Mouse (Mus musculus): ENCODE data around the gene Nudt9.

Gene Nudt9

DNA sequence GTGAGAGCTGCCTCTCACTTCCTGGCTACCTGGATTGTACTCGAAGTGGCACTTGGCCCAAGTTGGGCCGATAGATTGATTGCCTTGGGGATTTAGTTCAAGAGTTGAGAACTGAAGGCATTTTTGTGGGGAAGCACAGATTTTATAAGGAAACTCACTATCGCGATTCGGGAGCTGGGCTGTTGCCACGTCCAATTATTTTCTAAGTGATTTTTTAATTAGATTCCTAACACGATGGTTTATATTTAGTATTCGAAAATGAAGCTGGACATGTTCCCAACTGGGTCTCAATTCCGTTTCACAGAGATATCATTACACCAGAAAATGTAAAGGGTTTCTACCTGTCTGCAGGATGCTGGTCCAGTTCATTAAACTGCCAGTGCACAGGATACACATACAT, 39.3 kb downstream of the Nudt9 start:
- DNase-seq = no peak

DNA sequence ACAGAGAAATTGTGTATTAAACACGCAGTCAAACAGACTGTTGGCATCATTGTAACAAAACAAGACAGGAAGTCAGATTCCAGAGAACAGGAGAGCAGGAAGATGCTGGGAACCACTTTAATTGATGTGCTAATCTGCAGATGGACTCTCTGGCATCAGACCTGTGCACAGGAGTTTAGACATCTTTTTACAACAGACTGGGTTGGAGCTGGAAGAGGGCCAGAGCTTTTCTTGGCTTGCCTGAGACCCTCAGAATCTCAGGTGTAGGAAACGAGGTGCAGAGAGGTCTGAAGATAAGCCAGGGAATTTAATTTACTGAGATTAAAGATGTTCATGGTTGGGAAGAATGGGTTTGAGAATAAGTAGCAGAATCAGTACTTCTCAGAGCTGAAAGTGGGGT, 43.6 kb downstream of the Nudt9 start:
- no peak for DNase-seq

DNA sequence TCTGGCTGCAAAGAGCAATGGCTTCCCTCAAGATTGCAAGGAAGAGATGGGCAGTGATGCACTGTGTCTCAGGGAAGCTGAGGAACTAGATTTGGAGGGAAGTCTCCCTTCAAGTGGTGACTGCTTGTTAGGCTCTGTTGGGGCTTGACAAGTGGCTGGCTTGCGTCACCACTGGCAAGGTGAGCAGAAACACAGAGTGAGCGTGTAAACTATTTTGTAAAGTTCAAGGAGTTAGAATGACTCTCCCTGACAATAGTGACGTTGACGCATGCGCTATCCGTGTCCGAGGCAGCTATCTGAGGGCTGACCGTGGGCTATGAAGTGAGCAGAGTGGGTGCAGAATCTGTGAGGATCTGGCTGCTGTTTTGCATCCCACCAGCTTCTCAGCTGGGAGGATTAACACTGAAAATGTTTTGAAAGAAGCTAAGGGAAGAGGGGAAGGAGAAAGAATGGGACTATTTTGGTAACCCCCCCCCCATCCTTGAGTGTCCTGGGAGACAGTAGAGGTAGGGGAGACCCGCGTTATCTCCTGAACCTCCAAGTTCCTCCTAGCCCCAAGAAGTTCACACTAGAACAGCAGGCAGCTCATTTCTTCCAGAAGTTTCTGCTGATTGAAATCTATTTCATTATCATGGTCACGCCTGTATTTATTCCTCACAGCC, 49.4 kb downstream of the Nudt9 start:
- DNase-seq = no peak

DNA sequence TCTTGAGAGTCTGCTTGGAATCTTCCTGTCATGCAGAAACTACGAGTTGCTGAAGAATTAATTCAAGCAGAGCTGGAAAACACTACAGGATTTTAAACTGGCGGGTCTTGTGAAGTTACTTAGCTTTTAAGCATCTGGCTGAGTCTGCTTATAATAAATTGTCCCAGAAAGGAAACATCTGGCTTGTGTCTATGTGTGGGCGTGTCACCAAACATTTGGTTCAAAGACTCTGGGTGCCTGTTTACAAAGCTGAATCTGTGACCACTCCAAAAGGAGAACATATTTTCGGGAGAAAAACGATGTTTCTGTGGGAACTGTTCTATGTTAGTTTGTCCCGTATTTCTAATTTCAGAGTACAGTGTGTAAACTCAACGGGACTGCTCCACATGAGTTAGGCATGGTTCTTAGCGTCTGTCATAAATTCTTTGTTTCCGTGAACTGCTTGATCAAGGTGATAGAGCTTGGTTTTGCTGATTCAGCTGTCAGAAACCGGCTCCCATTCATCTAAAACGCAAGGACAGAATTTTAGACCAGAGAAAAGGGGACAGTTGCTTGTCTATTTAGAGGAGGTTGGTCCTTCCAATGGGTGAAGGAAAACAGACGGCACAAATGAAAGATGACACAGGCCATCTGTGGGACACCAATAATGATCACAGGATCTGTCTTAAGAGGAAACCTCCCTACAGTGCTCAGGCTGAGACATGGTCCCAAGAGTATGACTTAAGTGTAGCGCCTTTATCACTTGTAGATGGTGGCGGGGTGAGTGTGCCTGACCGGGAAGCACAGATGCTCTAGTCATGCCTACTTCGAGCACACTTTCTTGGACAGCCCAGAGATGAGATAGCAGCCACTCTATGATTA, 50.2 kb downstream of the Nudt9 start:
- DNase-seq = no peak

DNA sequence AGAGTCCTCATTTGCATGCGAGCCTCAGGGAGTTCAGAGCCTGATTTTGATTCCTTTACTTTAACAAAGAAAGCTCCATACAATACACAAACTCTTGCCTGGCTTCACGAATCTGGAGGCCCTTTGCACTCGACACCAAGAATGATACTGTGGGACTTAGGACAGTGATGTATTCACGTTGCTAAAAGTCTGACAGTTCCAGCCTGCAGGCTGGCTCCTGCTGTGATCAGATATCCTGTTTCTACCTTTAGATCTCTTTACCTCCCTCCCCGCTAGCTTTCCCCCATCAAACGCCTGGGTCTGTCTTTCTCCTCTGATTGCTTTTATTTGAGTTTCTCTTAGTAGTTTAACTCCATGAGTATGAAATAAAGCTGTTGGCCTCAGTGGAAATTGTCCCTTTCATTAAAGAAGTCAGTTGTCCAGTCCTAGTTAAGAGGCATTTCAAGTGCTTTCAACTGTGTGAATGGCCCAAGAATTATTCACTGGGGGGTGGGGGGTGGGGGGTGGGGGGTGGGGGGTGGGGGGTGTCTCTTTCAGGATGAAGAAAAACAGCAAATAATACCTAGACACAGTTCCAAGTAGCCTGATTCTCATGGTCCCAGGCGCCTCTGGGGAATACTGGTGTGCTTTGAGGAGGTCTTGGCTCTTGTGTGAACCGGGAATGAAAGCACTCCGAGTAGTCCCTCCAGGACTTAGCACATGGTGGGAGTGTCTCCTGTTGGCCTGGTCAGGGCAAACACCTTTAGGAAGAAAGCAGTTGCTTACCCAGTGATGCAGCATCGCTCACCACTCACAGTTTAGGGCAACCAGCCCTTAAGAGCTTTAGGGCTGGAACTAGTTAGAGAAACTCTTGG, 55.8 kb downstream of the Nudt9 start:
- no peak for DNase-seq

DNA sequence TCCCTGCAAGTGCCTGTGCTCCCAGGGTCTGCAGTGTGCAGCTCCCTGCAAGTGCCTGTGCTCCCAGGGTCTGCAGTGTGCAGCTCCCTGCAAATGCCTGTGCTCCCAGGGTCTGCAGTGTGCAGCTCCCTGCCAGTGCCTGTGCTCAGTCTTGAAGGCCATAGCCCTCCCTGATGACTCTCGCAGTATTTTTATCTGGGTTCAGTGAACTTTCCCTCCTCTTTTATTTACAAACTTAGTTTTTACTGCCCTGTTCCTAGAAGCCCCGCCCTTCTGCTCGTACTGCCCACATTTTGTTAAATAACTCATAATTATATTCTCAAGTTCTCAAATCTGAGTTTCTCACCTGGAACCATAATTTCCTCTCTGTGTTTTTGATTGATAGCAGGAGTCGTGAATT, 57.1 kb downstream of the Nudt9 start:
- no peak for DNase-seq

DNA sequence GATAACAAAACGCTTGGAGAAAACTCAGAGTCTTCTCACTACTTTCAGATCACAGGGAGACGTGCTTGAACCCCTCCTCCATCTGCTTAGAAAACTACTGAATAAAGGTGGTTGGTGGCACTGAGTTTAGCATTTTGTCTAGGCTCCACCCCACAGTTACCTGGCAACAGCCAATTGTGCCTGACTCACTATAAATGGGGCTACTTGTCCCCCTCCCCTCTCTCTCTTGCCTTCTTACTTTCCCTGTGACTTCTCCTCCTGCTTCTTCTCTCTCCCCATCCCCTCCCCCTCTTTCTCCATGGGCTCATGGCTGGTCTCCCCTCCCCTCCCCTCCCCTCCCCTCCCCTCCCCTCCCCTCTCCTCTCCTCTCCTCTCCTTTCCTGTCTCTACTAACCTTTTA, 58.0 kb downstream of the Nudt9 start:
- no peak for DNase-seq

DNA sequence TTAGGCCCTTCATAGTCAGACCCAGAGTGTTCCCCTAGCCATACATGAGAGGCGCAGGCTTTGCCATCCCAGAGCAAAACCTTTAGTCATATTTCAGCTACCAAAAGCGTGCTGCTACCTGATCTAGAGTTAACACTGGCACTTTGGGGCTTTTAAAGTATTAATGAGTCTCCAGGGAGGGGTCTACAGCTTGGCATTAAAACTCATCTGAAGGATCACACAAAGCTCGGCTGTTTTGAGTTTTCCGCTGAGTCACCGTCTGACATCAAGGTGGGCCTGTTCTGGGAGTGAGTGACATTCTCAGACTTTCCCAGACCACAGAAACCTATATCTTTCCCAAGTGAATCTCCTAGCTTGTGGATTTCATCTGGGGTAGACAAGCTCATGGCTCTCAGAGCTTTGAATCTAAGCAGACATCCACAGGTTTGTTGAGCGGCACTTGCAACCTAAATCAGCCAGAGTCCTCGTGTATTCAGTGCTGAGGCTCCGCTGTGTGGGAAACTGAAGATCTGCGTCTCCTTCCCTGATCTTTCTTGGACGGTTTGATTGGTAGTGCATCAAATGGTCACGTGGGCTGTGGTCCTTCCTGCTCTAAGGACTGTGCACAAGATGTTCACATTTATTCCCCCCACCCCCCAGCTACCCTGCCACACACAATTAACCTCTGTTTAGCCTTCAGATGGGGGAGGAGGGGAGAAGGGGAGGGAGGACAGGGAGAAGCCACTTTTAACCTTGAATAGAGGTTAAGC, 62.2 kb downstream of the Nudt9 start:
- DNase-seq = no peak

DNA sequence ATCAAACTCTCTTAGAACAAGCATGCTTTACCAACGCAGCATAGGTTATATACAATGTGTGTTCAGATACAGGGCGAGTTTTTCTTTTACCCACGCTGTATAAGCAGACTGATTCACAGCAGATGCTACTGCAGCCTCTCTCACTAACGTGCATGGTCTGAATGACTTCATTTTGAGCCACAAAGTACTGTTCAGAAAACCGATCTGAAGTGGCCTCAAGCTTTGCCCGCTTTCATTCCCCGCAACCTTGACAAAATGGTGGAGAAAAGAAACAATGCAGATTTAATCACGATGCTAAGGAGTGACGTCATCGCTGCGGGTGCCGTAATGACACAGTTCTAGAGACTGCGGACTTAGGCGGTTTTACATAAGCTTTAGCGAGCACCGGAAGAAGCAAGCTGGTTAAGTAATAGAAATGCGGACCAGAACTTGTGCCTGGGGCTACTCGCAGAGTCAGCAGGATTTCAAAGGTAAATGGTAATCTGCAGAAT, 62.8 kb downstream of the Nudt9 start:
- DNase-seq = no peak

DNA sequence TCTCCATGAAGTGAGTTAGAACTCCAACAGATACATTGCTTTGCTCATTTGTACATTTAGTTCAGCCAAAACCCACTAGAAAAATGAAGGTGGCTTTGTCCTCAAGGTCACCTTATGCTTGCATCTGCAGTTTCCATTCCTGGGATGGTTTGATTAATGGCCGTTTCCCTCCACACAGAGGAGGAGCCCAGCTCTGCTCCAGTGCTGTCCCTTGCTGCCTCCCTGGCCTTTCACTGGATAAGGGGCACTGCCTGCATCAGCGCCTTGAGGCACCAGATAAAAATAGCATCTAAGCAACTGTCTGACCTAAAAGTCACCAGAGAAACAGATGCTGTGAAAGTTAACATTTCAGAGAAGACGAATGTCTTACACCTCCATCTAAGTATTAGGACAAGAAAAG, 63.4 kb downstream of the Nudt9 start:
- DNase-seq = no peak

DNA sequence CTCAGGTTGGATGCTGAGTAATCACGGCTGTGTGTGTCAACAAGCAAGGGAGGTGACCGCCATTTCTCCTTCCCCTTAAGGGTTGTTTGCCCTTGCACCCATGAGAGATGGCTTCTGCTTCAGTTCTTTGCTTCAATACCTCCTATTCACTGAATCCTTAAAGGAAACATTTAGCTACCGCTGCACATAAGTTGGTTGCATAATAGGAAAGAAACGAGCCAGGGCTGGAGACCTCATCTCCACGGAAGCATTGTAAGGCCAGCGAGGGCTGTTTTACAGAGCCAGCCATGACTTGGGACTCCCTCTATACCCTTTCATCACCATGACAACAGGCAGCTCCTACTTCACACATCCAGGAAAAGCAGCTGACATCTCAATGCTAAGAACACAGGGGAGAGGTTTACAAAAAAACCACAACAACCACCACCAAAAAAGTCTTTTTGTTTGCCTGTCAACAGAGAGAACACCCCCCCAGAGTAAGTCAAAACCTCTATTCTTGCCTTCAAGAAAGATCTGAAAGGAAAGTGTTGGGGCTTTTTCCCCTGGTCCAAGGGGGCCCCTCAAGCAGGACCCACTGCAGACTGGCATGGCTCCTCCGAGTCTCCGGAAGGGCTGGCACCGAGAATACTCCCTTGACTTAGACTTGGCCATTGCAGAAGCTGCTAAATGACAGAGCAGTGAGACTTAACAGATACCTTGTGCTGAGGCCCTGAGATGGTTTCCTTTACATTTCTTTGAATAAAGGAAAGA, 64.2 kb downstream of the Nudt9 start:
- DNase-seq = no peak

DNA sequence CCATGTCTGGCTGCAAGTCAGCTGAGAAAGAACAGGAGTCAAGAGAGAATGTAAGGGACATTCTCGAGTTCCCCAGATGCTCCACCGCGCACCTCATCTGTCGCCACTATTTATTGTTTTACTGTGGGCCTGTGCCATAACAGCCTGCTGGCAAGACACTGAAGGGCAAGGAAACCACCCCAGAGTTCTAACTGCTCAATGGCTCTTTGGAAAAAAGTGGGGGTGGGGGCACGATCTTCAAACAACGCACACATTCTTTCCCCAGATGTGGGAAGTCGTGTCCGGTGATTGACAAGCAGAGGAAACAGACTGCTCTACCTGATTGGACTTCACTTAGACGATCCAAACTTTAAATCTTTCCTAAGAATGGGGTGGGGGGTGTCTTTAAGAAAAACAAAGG, 65.9 kb downstream of the Nudt9 start:
- DNase-seq = no peak

DNA sequence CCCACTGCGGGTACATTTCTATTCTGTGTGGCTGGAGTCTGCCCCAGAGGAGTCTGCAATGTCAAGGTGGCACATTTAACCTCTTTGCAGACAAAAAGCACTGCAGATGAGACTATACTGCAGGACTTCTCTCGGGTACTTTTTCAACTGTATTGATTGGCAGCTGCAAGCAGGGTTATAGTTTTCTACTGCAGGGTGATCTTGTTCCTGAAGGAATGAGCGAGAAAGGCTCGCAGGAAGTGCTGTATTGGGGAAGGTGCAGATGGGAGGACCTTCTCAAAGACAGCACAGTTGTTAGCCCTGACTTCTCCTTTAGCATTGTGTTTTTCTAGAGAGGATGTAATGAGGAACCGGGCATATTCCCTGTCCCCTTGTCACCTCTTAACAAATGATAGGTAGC, 66.4 kb downstream of the Nudt9 start:
- no peak for DNase-seq

DNA sequence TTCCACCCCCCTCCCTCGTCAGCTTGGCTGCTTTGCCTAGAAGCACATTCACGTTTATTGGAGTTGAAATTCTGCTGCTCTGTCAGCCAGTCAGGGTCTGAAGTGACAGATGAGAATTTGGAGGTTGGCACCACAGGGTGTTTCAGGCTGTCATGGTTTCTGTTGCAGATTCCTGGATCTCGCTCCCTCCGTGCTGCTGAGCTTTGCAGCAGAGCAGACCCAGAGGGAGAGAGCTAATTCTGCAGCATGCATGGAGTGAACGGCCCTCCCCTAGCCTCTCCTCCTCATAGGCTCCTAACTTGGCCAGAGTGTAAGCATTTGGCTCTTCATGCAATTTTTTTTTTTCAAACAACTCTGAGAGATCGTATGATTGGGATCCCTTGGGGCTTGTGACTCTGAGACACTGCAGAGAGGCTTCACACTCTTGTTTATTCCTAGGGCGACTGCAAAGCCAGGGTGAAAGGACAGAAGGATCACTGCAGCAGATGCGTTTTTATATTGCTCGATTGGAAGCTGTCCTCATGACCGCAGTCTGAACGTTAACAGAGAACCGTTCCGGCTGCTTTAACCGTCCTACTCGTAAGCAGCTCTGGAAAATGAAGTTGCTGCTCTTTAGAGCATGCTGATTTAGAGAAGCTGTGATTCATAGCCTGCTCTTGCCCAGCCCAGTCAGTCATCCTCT, 67.5 kb downstream of the Nudt9 start, which contains the start of gene Sparcl1:
Gene Sparcl1, minus strand, starts transcription at position 243 of the 682 bp plus-strand sequence.
- no peak for DNase-seq
